Mouse (Mus musculus) frontal cortex, adult (tissue): ENCODE results near the gene Asb2.
A peak's percentile ranks its signal among the peaks of the same experiment; 100 is the strongest.

Experiments used
- ATAC-seq: cut with Nextera tagmentation; 2 replicates; pipeline ENCODE4 v1.9.2; 2017; ENCODE audit warnings: mild to moderate bottlenecking, moderate library complexity, mixed read lengths; ENCODE audit not compliant: low TSS enrichment

Asb2 gene

DNA sequence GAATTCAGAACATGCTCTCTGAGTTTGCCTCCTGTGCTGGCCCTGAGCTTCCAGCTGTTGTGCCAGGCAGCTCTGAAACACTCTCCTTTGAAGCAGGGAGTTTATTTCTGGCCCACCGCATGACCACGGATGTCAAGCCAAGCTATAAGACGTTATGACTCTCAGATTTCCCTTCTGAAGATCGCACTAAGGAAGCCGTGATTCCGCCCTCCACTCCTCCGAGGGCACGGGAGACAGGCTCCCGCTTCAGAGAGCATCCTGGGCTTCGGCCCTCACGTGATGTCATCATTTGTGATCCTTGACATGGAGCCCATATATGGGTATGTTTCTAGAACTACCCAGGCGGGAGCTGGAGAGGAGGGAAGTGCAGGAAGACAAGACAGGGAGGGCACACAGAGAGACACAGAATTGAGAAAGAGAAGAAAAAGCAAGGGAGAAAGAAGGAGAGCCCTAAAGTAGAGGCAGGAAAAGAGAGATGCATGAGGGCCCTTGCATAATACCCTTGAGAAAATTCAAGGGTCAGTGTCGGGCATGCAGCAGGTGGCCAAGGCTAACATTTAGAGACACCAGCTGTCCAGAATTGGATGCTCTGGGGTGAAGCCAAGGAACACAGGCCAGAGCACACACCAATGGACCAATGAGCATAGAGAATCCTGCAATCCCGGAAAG is at the start of gene Asb2:
Asb2 (minus strand) TSS at position 256 of the 669 bp plus-strand sequence.
- ATAC-seq: no peak

DNA sequence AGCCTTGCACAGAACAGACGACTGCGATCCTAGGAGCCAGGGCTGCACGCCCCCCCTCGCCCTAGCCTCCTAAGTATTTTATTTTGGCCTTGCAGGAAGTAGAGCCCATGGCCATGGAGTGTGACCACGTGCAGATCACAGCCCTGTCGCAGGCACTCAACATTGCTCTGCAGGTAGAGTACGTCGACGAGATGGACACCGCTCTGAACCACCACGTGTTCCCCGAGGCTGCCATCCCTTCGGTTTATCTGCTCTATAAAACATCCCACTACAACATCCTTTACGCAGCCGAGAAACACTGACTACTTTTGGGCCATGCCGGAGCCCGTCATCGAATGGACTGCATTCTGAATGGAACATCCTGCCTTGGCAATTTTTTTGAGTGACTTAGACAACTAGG is 48.3 kb upstream of the Asb2 start:
- ATAC-seq: no peak

GRCm38 (mm10) chr12:103396751-103397150 is 41.0 kb upstream of the Asb2 start:
- no peak for ATAC-seq

GRCm38 (mm10) chr12:103395486-103396275 is 39.9 kb upstream of the Asb2 start:
- no peak for ATAC-seq

- ATAC-seq: no peak
Observed at GRCm38 (mm10) chr12:103393528-103393927, 37.7 kb upstream of the Asb2 start.

GRCm38 (mm10) chr12:103391098-103391497 is 35.3 kb upstream of the Asb2 start:
- peak; percentile 63 for ATAC-seq

- ATAC-seq: no peak
Observed at GRCm38 (mm10) chr12:103389982-103390381, 34.2 kb upstream of the Asb2 start.

DNA sequence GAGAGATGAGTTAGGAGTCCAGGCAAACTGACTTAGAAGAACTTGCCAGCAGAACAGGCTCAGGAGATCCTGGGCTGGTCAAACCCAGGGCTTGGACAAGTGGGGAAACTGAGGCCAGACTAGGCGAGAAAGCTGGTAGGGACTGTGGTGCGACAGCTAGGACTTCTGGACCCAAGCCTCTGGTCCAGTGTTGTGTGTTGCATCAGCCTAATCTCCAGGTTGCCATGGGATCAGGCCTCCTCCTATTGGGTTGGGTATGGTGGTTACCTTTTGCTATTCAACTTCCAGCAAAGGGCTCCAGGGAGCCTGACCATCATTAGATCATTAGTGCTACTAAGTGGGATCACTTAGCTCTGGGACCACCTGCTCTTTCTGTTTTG is 33.5 kb upstream of the Asb2 start:
- ATAC-seq: no peak

- ATAC-seq: peak; percentile 93
Observed at GRCm38 (mm10) chr12:103388505-103389347, 32.9 kb upstream of the Asb2 start, which contains the start of gene Otub2. Gene Otub2, plus strand, starts transcription at chr12:103388682.

GRCm38 (mm10) chr12:103380226-103380625 is 24.4 kb upstream of the Asb2 start:
- no peak for ATAC-seq

DNA sequence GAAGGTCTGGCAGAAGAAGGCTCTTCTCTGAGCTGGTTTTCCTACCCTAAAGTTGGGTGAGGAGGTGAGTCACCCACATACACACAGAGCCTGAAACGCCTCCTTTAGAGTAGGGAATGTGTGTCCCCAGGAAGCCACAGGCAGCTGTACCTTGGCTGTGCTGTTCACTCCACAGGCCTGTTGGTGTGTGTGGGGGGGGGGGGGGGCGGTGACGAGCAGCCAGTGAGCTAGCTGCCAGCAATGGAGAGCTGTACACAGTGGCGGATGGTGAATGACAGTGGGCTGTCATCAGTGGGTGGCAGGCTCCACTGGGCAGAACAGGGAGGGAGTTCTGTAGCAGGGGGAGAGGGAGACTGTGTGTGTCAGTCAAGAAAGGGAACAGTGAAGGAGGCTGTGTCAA is 21.0 kb upstream of the Asb2 start:
- ATAC-seq: peak; percentile 82

GRCm38 (mm10) chr12:103376124-103376523 is 20.3 kb upstream of the Asb2 start:
- ATAC-seq: peak; percentile 61

GRCm38 (mm10) chr12:103373530-103374236 is 17.9 kb upstream of the Asb2 start:
- no peak for ATAC-seq

- ATAC-seq: no peak
Observed at GRCm38 (mm10) chr12:103371711-103372110, 15.9 kb upstream of the Asb2 start.

- no peak for ATAC-seq
Observed at GRCm38 (mm10) chr12:103370861-103371260, 15.1 kb upstream of the Asb2 start.

DNA sequence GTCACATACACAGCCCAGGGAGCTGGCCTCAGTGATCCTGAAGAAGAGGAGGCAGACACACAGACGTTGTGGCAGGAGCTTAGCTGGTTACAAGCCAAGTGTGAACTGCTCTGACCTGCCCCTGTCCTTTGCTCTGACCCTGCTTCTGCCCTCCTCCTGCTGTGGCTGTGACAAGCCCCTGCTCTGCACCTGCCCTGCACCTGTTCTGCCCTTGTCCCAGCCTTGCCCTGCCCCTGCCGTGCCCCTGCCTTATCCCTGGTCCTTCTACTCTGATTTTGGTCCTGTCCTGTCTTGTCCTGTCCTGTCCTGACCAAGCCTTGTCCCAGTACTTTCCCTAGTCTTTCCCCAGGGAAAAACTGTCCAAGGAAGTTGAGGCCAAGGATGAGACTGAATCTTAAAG is 13.0 kb upstream of the Asb2 start:
- no peak for ATAC-seq

DNA sequence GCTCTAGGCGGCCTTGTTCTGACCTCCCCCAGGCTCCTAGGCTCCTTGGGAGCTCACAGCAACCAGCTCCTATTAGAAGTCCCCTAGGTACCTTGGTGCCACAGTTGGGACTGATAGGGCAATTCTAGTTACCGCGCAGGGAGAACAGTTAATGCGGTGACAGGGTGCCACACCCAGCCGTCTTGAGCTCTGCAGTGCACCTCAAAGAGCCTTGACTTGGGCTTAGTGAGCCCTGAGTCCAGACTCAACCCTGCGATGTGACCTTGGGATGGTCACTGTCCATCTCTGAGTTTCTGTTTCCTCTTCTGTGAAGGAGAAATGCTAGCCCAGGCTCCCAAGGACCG is 12.5 kb upstream of the Asb2 start:
- ATAC-seq: no peak

- ATAC-seq: peak; percentile 51
Observed at GRCm38 (mm10) chr12:103367620-103368325, 12.0 kb upstream of the Asb2 start.

- ATAC-seq: no peak
Observed at GRCm38 (mm10) chr12:103367171-103367570, 11.4 kb upstream of the Asb2 start.

GRCm38 (mm10) chr12:103362336-103362735 is 6.5 kb upstream of the Asb2 start:
- no peak for ATAC-seq
